Mouse (Mus musculus) small intestine, adult 2 months (tissue): ENCODE measurements around the gene Kdm5c. TPM values are rescaled to one million over a fixed set of nuclear protein-coding genes. Genes with fewer than 3 reads are reported as not detected.

Experiments
- H3K27ac ChIP-seq: fragments of 200-500 bp; 2 replicates; pipeline ENCODE4 v1.5.1; 2012; ENCODE audit warnings: low read depth, low read length, control low read depth, inconsistent platforms; ENCODE audit not compliant: insufficient read depth
- H3K27me3 ChIP-seq: fragments of 200-500 bp; 2 replicates; pipeline ENCODE4 v1.6.1; 2012; ENCODE audit warnings: mild to moderate bottlenecking, moderate library complexity, low read length, inconsistent platforms; ENCODE audit not compliant: control insufficient read depth, insufficient read depth
- H3K36me3 ChIP-seq: fragments of 200-500 bp; 2 replicates; pipeline ENCODE4 v1.6.1; 2012; ENCODE audit warnings: mild to moderate bottlenecking, low read length, control low read depth, inconsistent platforms; ENCODE audit not compliant: control insufficient read depth, insufficient read depth
- H3K4me1 ChIP-seq: fragments of 200-500 bp; 2 replicates; pipeline ENCODE4 v1.6.1; 2012; ENCODE audit warnings: low read length, inconsistent platforms, mixed read lengths; ENCODE audit not compliant: control insufficient read depth, insufficient read depth, insufficient read length
- H3K4me3 ChIP-seq: fragments of 200-500 bp; 2 replicates; pipeline ENCODE4 v1.5.1; 2012; ENCODE audit warnings: low read depth, mild to moderate bottlenecking, control low read depth, inconsistent platforms, low read length, moderate library complexity
- CTCF ChIP-seq: fragments of 200-500 bp; IDR thresholded peaks from 2 replicates; pipeline ENCODE4 v1.5.1; 2012; ENCODE audit warnings: low read depth, mild to moderate bottlenecking, control low read depth, inconsistent platforms, low read length, moderate library complexity, mixed read lengths; ENCODE audit not compliant: insufficient replicate concordance, insufficient read length; ENCODE audit errors: extremely low read depth
- POLR2A ChIP-seq: fragments of 200-500 bp; IDR thresholded peaks from 2 replicates; pipeline ENCODE4 v1.6.1; 2012; ENCODE audit warnings: low read depth, mild to moderate bottlenecking, control low read depth, inconsistent platforms, low read length, moderate library complexity
- WGBS: fragments of 180-500 bp; shearing (Covaris S2); methylation state at CpG from one replicate; pipeline ENCODE4 v1.1.7; 2018; 5-methylcytosine and 5-hydroxymethylcytosine counted together
- polyA plus RNA-seq: library from polyadenylated mRNA; depleted of rRNA; stranded (reverse); fragments of >200 nt; gene quantifications from 2 replicates; pipeline ENCODE4 v1.2.3, GENCODE M21; 2012; rRNA removed

Gene Kdm5c
- polyA plus RNA-seq, 1 experiment, result 48.5 TPM

DNA sequence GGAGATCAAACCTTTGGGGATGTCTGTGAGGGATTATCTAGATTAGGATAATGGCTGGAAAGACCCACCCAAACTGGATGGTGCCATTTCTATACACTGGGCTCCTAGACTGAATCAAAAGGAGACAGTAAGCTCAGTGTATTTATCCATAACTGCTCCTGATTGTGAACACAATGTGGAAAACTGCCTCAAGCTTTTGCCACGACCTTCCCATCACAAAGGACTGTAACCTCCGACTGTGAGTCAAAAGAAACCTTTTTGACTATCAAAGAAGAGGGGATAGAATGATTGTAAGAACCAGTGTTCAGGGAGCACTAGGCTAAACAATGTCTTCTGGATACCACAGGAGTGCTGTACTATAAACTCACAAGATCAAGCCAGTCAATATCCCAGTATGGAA, 73.4 kb downstream of the Kdm5c start:
- WGBS, result 84% methylated on average over 2 of the region's 2 CpGs

DNA sequence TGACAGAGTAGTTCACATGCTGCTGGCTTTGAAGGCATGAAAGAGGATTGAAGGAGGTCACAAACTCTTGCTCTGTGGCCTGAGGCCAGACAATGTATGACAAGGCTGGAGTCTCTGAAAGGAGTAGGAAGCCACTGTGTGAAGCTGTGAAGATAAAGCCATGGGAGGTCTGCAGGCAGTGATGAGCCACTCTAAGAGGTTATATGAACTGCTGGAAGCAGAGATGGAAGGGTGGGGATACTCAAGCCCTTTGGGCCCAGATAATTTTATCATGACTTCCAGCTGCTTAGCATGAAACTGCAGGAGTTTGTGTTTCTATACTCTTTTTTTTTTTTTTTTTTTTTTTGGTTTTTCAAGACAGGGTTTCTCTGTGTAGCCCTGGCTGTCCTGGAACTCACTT, 74.6 kb downstream of the Kdm5c start:
- Histone ChIP-seq H3K36me3 (no peaks in the 10 kb centered on the region), H3K4me3 (no peak overlapping the region), H3K27me3 (no peaks in the 10 kb centered on the region), H3K27ac (no peak overlapping the region), H3K4me1 (no peaks in the 10 kb centered on the region)
- TF ChIP-seq CTCF, result no peak
- no peak for TF ChIP-seq POLR2A

More for the DNA sequence above, 73.4 kb downstream of the Kdm5c start:
- Histone ChIP-seq H3K4me3 (no peak overlapping the region), H3K27ac (no peak overlapping the region), H3K4me1 (no peaks in the 10 kb centered on the region), H3K36me3 (no peaks in the 10 kb centered on the region), H3K27me3 (no peaks in the 10 kb centered on the region)
- TF ChIP-seq CTCF (no peak), POLR2A (no peak)

DNA sequence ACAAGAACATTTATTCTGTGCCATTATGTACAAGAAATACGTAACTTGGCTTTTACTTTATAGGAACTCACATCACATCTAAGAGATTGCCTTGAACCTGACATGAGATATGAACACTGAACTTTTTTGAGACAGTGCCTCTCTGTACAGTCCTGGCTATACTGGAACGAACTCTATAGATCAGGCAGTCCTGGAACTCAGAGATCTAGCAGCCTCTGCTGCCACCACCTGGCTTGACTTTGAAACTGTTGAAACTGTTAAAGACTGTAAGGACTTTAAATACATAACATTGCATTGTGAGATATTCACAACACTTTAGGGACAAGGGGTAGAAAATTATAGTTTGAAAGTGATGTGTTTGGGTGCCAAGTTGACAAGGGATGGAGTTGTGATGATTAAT, 75.1 kb downstream of the Kdm5c start:
- Histone ChIP-seq H3K4me3 (no peak overlapping the region), H3K27ac (no peak overlapping the region), H3K27me3 (no peaks in the 10 kb centered on the region), H3K36me3 (no peaks in the 10 kb centered on the region), H3K4me1 (no peaks in the 10 kb centered on the region)
- TF ChIP-seq CTCF, result no peak
- WGBS, result 57% methylated on average over 2 of the region's 2 CpGs

DNA sequence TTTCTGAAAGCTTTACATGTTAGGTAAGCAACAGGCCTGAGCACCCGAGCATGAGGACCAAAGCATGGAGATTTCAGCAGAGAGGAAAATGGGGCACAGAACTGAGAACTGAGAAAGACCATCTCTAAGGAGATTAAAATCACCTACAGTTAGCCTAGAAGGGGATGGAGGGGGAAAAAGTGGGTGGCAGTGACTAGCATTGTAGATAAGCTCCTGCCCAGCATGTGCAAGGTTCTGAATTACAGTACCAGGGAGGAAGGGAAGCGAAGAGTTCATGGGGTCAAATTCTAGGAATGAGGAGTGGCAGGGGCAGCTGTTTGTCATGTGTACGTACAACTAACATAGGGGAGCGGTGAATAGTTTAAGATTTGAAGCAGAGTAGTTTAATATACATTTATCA, 87.7 kb downstream of the Kdm5c start:
- Histone ChIP-seq H3K27ac (no peak overlapping the region), H3K36me3 (no peaks in the 10 kb centered on the region), H3K27me3 (no peaks in the 10 kb centered on the region), H3K4me1 (no peaks in the 10 kb centered on the region), H3K4me3 (no peak overlapping the region)
- WGBS, result 78% methylated on average over 4 of the region's 4 CpGs
- TF ChIP-seq POLR2A (no peak), CTCF (no peak)

DNA sequence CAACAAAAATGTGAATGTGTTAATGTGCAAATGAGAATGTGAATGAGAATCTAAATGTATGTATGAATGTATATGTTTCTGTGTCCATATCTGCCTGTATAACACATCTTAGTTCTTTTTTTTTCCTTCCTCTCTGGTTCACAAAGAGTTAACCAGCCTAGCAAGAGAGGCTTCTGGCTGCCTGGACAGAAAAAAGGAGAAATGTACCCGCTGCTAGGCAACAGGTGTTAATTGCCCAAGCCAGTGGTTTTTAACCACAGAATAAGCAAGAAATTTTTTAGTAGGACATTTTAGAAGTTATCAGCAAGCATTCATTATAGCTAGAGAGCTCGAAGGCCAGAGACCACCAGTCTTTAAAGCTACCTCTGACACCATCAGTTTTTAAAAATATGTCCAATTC, 90.0 kb downstream of the Kdm5c start:
- WGBS, result 25% methylated on average over 2 of the region's 2 CpGs
- Histone ChIP-seq H3K4me1 (no peaks in the 10 kb centered on the region), H3K4me3 (no peak overlapping the region), H3K27me3 (no peaks in the 10 kb centered on the region), H3K27ac (no peak overlapping the region), H3K36me3 (no peaks in the 10 kb centered on the region)
- TF ChIP-seq CTCF, result no peak
- TF ChIP-seq POLR2A, result no peak

DNA sequence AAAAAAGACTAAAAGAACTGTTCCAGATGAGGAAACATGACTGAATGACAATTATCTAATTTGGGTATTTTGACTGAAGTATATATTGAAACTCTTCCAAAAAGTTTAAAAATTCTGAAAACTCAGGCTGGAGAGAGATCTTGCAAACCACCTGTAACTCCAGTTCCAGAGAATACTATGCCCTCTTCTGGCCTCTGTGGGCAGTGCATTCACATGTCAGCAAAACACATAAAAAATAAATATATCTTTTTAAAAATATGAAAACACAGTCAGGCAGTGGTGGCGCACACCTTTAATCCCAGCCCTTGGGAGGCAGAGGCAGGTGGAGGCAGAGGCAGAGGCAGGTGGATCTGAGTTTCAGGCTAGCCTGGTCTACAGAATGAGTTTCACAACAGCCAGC, 90.8 kb downstream of the Kdm5c start:
- Histone ChIP-seq H3K27me3 (no peaks in the 10 kb centered on the region), H3K4me3 (no peak overlapping the region), H3K27ac (no peak overlapping the region), H3K36me3 (no peaks in the 10 kb centered on the region), H3K4me1 (no peaks in the 10 kb centered on the region)
- WGBS, result 100% methylated on average over 1 of the region's 1 CpGs
- TF ChIP-seq CTCF (no peak), POLR2A (no peak)

Other genes starting within 250 kb of the Kdm5c start
- 30.7 and 33.8 TPM in 2 replicates for gene Hsd17b10, start 231.2 kb upstream of the Kdm5c start, polyA plus RNA-seq
- gene Ribc1, start 216.7 kb upstream of the Kdm5c start, polyA plus RNA-seq, result 0.33 and 0.67 TPM in 2 replicates
- gene Smc1a, start 216.6 kb upstream of the Kdm5c start, polyA plus RNA-seq, result 4.5 and 10.4 TPM in 2 replicates
- gene Iqsec2, start 88.8 kb upstream of the Kdm5c start, polyA plus RNA-seq, result 9.2 and 16.1 TPM in 2 replicates
- 0.95 and 1.4 TPM in 2 replicates for gene Kantr, start 94.5 kb downstream of the Kdm5c start, polyA plus RNA-seq
- gene Tspyl2, start 109.4 kb downstream of the Kdm5c start, polyA plus RNA-seq, result 3.2 and 8.2 TPM in 2 replicates
- gene Gpr173, start 135.7 kb downstream of the Kdm5c start, polyA plus RNA-seq, result 0.23 and 0.47 TPM in 2 replicates